Mouse (Mus musculus): ENCODE data around the gene Vmn1r193.
"Not testable (repeated sequence)": the region's sequence is repeated elsewhere in the genome, so short reads cannot be mapped to it uniquely, and the experiment has no call there.

Gene Vmn1r193

DNA sequence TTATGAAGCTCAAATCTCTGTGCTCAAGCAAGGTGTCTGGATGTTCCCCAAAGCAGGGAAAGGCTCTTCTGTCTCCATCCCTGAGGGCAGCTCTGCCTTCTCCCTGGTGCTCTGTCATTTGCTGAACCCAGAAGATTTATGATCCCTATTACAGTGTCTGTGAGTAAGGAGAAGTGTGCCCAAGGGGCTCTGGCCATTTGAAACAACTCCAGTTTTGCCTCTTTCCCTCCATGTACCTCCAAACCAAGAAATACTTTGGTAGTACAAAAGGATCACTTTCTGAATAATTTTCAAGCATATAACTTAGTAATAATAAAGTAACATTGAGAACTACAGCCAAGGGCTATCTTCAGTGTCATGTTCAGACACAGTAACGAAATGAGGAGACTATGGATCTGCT lies at the start of gene Vmn1r193:
Gene Vmn1r193 (minus strand): TSS at position 101 of the 400 bp plus-strand sequence.
- DNase-seq (ENCODE audit: extremely low spot score, low spot score) = not testable (repeated sequence)

DNA sequence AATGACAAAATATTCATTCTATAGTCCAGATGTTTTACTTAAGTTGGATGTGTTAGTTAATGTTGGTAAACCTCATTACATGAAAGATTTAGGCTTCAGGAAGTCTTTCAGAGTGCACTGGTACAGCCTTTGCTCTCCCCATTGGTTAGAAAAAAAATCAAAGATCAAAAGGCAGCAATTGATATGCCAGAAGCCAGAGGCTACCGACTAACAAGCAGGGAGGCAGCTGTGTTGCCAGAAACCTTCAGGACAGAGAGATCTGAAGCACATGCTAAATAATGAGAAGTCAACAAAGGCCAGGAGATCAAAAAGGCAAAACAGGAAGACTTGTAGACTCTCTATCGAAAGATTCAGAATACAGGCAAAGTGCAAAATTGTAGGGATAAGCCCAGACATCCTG lies 48.8 kb upstream of the Vmn1r193 start:
- no peak for DNase-seq (ENCODE audit: extremely low spot score, low spot score)

DNA sequence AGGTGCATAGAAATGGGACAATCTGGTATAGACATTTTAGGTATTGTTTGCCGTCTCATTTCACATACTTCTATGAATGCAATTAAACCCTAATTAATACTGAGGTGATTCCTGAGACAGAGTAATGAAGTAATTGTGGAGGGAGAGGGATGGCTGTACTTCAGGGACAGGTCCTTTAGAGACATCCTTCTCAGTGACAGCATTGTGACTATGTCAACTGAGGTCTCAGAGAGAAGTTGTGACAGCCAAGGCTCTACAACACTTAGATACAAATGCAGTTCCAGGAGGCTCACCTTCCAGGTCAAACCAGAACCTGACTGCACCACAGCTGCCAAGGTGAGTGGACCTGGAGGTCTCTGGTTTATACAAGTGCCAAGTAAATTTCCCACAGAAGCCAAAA lies 47.3 kb upstream of the Vmn1r193 start, which contains the start of gene Vmn1r195:
Gene Vmn1r195 (plus strand): TSS at position 301 of the 400 bp plus-strand sequence.
- not testable (repeated sequence) for DNase-seq (ENCODE audit: extremely low spot score, low spot score)

DNA sequence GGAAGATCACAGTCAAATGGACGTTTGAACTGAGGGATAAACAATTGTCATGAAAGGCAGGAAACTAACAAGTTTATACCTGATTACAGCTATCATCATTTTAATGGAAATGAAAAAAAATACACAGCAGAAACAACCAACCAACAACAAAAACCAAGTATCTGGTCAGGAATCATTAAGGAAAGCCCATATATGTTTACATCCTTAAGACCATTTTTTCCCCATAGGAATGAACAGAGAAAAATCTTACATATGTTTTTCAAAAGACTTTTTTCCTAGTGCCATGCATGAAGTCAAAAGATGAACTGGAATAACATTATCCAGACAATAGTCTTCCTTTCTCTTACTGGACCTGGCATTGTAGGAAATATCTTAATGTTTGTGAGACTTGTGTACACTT lies 21.0 kb upstream of the Vmn1r193 start, which contains the start of gene Vmn1r194:
Gene Vmn1r194 (plus strand): TSS at position 301 of the 400 bp plus-strand sequence.
- no peak for DNase-seq (ENCODE audit: extremely low spot score, low spot score)

DNA sequence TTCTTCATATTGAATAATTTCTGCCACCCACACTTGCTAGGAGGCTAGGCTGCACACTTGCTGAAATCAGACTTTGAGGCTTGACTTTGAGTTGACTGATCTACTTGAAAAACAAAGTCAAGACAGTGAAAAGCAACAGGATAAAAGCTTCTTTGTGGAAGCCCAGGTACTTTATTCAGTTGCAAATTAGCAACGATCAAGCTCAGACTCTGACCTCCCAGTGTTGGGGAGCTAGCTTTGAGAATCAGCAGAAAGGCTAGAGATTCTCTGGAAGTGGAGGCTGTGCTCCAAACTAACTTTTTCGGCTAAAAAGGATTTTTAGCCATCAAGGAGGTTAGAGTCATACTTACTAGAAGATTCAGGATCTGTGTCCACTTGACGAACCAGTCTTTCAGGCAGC lies 30.2 kb downstream of the Vmn1r193 start:
- not testable (repeated sequence) for DNase-seq (ENCODE audit: extremely low spot score, low spot score)

DNA sequence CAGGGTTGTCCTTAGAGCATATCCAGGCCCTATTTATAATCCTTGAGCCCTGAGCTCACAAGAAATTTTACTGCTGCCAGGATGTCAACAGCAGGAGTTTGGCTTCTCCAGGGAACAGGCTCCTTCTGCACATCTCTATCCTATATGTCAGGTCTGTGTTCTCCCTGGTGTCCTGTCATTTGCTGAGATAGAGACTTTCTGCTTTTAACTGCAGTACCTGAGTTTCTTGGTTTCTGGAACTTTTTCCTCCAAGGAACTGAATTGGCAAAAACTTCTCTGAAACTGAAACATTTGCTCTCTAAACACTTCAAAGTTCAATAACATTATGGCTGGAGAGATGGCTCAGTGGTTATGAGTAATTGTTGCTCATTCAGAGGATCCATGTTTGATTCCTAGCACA lies 31.9 kb downstream of the Vmn1r193 start, which contains the start of gene Vmn1r192:
Gene Vmn1r192 (minus strand): TSS at position 101 of the 400 bp plus-strand sequence.
- no peak for DNase-seq (ENCODE audit: extremely low spot score, low spot score)

DNA sequence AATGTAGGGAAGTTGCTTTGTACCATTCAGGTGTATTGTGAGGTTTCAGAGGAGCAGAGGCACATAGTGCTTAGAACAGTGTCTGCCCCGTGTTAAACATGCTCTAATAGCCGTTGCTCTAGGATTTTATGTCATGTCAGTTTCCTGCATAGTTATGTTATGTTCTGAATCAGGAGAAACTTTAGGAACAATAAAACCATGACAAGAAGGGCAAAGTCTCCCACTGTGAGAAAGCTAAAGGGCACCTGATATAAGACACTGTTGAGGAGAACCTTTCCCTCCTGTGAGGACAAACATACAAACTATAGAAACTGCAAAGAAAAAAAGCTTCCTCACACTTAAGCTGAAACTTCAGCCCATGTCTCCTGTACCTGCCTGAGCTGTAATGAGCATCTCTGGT lies 32.6 kb downstream of the Vmn1r193 start:
- no peak for DNase-seq (ENCODE audit: extremely low spot score, low spot score)

DNA sequence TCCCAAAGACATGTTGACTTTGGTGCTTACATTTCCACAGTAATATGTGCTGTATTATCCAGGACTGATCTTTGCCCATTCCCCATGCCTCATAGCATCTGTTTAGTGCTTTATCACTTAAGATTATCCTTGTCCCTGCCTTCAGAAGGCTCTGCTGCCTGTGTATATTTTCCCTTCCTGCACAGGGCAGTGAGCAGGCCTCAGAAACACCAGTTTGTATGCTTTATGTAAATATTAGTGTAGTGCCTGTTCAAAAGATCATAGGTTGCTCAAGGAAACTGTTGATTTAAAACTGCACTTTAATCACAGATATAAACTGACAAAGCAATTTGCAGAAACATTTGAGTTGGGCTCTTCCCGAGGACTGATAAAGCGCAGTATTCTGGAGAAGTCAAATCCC lies 33.6 kb downstream of the Vmn1r193 start:
- no peak for DNase-seq (ENCODE audit: extremely low spot score, low spot score)

DNA sequence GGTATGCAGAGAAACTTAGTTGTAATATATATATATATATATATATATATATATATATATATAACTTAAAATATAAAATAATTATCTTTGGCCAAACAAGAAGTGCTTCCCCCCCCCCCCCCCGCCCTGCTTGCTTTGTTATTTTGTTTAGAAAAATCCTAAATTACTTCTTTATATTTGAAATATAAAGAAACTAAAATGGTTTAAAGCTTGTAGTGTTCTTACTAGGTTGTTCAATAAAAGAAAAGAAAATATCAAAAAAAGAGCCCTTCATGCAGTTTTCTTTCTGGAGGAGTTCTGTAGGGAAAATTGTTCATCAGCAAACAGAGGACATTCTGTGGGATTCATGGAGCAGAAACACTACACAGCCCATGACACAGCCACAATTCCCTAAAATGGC lies 39.1 kb downstream of the Vmn1r193 start, which contains the start of gene Vmn1r191:
Gene Vmn1r191 (minus strand): TSS at position 101 of the 400 bp plus-strand sequence.
- no peak for DNase-seq (ENCODE audit: extremely low spot score, low spot score)

DNA sequence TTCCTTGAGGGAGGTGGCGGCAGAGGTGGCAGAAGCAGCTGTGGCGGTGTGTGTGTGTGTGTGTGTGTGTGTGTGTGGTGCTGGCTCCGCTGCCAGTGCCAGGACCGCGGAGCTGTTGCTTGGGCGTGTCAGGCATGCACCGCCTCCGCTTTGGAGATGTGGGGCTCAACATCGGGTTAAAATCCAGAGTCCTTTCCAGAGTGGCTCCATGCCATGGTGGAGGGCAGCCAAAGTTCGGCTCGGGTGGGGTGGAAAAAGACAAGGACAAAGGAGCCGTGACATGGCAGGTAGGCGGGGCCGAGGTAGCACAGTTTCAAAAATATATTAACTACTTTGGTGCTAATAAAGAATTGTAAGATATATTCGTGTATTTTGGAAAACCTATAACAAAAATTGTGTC lies 54.5 kb downstream of the Vmn1r193 start:
- no peak for DNase-seq (ENCODE audit: extremely low spot score, low spot score)
